Mouse (Mus musculus) lung, adult 2 months (tissue): ENCODE measurements at regions not wholly inside any gene's neighbourhood (a gene's known extent, or its start where the extent isn't known, plus 50 kb on each side); places are given as distances from the start of the nearest gene placed in this dataset.

ENCODE experiments used
- CTCF ChIP-seq: fragments of 200-500 bp; IDR thresholded peaks from 2 replicates; pipeline ENCODE4 v1.5.1; 2011; ENCODE audit warnings: mild to moderate bottlenecking, low read length, control low read depth; ENCODE audit not compliant: insufficient read depth
- POLR2A ChIP-seq: fragments of 200-500 bp; IDR thresholded peaks from 2 replicates; pipeline ENCODE4 v1.6.1; 2011; ENCODE audit warnings: low read depth, mild to moderate bottlenecking, control low read depth, low read length, borderline replicate concordance; ENCODE audit errors: extremely low read depth

DNA sequence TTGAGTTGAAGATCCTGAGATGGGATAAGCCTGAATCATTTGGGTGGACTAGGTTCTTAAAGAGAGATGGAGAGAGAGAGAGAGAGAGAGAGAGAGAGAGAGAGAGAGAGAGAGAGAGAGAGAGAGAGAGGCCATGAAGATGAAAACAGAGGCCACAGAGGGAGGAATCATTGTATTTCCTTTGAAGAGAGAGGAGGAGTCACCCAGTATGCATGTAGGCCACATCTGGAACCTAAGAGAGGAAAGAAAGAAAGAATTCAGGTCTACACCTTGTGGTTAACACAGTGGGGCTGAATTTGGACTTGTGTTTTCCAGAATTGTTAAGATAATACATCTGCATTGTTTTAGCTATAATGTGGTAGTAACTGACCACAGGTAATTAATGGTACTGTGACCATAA lies 92.2 kb downstream of the Ptger2 start:
- TF ChIP-seq CTCF = no peak
- TF ChIP-seq POLR2A = no peak
